Mouse (Mus musculus): Measurements from ENCODE around the gene Rps29.

Gene Rps29

DNA sequence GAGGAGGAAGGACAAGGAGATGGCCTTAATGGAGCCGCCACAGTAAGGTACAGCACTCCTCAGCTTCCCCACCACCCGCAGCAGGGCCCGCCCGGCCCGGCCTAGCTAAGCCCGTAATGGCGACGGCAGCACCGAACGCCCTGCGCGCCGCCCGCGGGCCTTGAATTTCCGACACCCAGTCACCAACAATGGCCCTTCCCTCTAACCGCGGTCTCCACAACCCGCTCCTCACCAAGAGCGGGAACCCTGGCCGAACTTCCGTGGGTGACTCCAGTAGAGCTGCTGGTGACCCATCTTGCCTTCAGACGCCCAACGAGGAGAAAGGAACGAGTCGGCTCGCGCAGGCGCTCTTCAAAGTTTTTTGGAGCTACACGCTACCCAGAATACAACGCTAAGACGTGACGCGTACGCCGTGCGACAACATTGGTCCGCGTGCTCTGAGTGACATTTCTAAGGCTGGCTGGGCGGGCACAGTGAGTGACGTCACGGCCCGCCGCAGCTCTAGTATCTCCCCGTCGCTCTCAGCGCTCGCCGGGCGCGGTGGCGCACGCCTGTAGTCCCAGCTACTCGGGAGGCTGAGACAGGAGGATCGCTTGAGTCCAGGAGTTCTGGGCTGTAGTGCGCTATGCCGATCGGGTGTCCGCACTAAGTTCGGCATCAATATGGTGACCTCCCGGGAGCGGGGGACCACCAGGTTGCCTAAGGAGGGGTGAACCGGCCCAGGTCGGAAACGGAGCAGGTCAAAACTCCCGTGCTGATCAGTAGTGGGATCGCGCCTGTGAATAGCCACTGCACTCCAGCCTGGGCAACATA, at the start of gene Rps29:
Rps29 (minus strand) TSS at position 422 of the 813 bp plus-strand sequence.
- DNase-seq (ENCODE audit: low spot score) = peak; percentile 100

DNA sequence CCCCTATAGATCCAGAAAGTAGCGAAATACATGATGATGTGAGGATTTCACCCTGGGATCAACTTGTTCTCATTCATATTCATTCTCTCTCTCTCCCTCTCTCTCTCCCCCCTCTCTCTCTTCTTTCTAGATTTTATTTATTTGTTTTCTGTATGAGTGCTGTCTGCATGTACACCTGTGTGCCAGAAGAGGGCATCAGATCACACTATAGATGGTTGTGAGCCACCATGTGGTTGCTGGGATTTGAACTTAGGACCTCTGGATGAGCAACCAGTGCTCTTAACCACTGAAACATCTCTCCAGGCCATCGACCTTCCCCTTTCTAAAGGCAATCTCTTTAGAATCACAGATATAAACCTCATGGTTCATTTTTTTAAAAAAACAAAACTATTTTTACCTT, 49.5 kb upstream of the Rps29 start:
- DNase-seq (ENCODE audit: low spot score) = no peak

DNA sequence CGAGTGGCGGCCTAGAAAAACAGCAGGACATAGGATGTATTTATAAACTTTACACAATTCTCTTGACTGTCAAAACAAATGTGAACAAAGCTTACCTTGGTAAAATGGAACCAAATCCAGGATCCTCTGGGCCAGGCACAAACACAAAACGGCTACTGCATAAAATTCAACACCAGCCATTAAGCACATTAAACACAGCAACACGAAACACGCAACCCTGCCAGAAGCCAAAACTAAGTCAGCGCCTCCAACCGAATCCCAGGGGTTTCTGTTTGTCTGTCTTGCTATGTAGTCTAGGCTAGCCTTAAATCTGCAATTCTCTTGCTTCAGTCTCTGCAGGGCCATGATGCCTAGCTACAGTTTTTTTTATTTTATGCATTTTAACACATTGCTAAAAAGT, 48.9 kb upstream of the Rps29 start:
- DNase-seq (ENCODE audit: low spot score) = no peak

DNA sequence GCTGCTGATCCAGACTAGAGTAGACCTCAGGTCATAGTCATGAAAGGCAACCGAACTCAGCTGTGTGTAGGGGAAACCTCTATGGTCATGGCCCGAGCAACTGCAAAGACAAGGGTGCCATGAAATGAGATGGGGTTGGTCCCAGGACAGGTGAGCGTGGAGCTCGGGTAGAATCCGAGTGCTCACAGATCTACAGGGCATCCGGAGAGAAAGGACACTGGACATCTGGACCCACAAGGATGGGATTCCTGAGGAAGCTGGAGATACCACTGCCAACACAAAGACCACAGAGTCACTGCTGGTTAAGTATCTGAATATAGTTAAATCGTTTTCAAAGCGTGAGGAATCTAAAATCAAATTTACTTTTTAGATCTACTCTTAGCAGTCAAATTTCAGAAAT, 48.4 kb upstream of the Rps29 start:
- DNase-seq (ENCODE audit: low spot score) = no peak

DNA sequence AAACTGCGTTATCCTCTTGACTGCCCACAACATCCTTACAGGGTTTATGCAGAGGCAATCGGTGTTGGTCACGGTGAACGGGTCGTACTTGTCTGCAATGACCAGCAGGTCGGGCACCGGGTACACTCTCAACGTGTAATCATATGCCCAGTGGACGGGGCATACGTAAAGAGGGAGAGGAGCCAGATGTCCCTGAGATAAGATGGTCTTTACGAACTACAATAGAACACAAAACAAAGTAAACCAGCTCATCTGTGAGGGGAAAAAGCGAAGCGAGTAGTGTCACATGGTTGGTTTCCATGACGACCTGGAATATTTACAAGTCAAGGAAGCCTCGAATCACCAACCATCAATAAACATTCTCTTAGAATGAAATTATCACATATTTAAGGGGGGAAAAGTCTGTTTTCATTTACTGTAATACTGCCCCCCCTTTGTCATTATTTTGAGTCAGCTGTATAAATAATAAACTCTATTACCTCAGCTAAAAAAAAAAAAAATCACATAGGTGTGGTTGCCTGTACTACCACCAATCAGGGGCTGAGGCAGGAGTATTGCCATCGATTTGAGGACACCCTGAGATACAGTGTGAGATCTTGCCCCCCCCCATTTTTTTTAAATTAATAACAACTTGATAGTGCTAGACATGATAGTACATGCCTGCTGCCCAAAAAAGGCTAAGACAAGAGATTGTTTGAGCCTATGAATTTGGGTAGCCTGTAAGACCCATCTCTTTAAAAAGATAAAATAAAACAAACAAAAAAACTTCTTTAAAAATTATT, 45.3 kb upstream of the Rps29 start, which contains the start of gene Gm49384:
Gm49384 (minus strand) TSS at position 216 of the 782 bp plus-strand sequence.
- DNase-seq (ENCODE audit: low spot score) = no peak

DNA sequence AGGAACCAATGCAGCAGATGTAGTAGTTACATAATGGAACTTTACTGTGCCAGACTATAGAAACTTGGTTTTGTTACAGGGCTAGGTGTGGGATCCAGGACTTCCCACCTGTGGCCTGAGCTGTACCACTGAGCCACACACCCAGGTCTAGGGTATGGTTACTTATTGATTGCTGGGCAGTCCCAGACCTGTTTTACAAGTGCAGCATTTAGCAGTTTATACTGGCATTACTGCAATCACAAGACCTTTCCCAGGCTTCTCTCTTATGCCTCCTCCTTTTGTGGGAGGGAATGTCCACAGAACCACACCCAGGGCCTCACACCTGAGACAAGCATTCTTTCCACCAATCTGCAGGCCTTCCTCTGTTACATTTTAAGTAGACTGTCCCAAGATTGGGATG, 40.0 kb upstream of the Rps29 start:
- no peak for DNase-seq (ENCODE audit: low spot score)

DNA sequence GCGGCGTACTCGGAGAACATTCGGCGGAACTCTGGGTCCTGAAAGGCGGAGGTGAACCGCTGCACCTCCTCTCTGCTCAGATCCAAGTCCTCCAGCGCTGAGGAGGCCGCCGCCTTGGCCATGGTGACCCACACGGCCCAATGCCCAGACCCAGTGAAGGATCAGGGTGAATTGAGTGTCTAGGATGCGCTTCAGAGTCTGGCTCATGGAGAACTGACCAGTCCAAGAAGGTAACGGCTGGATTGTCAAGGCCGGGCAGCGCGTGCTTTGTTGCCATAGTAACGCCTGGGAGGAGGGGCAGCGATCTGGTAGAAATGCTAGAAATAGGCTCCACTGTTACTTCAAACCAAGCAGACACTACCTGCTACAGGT, 39.2 kb upstream of the Rps29 start, which contains the start of gene Dnaaf2:
Dnaaf2 (minus strand) TSS at position 266 of the 372 bp plus-strand sequence.
- peak; percentile 82 for DNase-seq (ENCODE audit: low spot score)

DNA sequence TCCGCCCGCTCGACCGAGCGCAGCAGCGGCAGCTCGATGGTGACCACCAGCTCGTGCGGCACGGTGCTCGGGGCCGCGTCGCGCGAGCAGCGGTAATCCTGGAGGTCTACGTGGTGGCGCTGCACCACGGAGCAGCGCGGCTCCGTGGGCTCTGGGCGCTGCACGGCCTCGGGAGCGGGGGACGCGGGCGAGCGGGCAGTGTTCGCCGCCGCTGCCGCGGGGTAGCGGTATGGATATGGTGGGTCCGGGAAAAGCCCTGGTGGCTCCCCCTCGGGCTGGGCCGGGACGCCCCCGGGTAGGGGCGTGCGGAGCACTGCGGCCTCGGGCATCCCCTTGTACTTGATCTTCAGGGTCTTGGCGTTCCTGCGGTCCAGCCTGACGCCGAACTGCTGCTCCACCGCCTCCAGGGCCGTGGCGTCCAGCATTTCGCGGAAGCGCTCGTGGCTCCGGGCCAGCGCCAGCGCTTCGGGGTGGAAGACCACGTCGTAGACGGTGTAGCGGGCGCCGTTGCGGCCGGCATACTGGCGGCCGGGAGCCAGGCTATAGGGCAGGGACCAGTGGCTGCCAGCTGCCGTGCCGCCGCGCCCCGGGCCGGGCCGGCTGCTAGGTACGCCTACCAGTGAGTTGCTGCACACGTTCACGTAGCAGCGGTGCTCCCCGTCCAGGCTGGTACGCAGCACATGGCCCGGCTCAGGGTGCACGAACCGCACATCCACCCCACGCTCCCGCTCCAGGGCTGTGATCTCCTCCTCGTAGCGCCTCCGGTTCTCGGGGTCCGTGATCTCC, 38.6 kb upstream of the Rps29 start:
- DNase-seq (ENCODE audit: low spot score) = peak; percentile 53

DNA sequence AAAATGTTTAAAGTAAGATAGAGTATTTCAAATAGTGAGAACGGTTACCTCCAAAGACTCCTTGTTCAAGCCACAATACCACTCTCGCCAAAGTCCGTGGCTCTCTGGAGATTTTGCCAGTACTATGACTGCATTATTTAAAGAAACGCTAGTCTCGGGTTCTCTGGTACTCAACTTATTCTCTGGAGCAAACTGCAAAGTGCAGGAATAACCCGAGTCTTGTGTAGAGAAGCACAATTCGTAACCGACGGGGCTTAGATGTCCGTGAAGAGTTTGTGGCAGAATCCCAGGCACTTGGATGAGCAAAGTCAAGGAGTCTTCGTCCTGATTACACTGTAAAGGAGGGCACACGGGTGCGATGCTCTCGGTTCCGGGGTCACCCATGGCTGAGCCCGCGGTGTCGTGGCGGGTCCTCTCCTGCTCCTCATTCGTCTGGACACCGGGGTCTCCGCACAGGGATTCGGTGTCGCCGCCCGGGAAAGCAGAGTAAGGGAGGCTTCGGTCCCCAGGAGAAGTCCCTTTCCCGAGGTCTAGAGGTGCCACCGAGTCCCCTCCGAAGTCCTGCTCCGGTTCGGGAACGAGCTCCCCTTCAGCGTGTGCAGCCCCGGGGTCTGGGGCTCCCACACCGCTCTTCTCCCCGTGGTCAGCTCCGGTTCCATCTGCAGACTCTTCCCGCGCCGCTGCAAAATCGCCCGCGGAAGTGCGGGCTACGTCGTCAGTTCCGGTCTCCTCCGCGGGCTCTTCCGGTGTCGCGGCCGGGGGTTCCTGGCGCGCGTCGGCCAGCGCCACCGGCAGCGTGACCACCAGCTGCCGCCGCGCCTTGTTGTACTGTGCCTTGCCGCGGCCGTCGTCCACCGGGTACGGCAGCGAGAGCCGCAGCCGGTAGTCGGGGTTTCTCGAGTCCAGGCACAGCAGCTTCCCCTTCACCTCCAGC, 37.7 kb upstream of the Rps29 start, which contains the start of gene Gm49383:
Gm49383 (minus strand) TSS at position 661 of the 934 bp plus-strand sequence.
- peak; percentile 88 for DNase-seq (ENCODE audit: low spot score)

DNA sequence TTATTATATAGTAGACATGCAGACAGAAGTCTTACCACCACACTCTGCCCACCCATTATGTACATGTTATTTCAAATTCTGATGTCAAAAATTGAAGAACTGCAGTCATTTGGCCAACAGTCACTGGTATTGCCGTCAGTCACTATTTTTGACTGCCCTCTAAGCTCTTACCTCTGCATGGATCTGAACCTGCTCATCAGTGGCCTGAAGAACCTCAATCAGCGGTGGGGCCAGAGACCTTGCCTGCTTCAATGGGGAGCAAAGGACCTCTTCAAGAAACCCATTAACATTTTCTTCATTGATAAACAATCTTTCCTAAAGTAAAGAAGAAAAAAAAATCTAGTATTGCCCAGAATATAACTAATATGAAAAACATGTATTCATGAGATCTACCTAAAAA, 33.7 kb upstream of the Rps29 start:
- DNase-seq (ENCODE audit: low spot score) = no peak

DNA sequence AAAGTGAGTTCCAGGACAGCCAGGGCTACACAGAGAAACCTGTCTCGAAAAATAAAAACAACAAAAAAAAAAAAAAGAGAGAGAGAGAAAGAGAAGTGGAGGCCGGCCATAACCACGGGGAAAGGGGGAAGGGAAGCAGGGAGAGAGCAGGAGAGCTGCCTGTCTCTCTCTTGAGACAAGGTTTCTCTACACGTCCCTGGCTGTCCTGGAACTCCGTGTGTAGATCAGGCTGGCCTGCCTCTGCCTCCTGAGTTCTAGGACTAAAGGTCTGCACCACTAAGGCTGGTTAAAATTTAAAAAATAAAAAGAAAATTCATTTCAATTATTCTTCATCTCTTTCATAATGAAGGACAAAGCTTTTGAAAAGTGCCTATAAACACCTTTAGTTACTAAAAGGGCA, 32.4 kb upstream of the Rps29 start:
- DNase-seq (ENCODE audit: low spot score) = no peak

DNA sequence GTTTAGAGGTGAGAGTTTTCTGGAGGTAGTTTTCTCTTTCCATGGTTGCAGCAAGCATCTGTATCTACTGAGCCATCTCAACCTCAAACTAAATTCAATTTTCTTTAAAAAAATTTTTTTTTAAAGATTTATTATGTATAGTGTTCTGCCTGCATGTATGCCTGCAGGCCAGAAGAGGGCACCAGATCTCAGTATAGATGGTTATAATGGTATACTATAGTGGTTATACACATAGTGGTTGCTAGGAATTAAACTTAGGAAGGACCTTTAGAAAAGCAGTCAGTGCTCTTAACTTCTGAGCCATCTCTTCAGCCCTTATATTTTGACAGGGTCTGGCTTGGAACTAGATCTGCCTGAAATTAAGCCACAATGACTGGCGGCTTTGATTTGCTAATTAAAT, 31.5 kb upstream of the Rps29 start:
- DNase-seq (ENCODE audit: low spot score) = no peak

DNA sequence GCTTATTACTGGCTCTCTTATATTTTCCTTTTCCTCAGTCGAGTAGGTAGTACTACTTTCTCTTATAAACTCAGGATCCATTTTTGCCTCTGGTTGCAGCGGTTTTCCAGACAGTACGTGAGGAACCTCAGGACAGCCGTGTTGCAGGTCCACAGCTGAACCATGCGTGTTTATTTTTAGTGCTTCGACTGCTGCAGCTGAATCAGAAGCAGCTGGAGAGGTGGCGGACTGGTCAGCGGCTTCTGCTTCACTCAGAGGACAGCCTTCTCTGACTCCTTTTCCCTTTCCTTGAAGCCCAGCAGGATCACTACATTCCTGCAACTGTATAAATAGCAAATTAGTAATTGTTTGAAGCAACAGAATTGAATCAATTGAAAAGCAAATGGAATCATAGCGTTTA, 31.1 kb upstream of the Rps29 start:
- no peak for DNase-seq (ENCODE audit: low spot score)

DNA sequence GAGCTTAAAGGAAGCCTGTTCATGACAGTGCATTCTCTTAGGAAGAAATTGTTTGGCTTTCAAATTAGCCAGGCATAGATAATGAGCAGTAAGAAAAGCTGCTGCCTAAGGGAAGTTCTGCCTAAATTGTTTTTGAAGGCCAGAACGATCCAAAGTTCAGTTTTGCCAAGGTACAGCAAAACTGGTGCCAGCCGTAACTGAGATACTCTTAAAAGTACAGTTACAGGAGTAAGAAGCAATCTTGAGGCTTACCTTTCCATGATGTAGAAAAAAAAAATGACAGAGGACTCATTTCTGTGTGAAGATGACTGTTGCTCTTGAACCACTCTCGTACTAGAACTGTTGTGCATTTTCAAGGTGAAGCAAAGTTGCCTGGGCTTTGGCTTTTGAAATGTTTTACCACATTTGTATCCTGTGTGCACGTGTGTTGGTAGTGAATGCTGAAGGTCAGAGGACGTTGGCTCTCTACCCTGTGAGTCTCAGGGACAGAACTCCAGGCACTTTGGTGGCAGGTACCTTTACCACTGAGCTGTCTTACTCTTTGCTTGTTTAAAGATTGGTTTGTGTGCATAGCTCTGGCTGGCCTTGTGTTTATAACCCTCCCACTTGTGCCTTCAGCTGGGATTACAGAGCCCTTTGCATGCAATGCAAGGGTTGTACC, 28.0 kb upstream of the Rps29 start:
- DNase-seq (ENCODE audit: low spot score) = no peak

DNA sequence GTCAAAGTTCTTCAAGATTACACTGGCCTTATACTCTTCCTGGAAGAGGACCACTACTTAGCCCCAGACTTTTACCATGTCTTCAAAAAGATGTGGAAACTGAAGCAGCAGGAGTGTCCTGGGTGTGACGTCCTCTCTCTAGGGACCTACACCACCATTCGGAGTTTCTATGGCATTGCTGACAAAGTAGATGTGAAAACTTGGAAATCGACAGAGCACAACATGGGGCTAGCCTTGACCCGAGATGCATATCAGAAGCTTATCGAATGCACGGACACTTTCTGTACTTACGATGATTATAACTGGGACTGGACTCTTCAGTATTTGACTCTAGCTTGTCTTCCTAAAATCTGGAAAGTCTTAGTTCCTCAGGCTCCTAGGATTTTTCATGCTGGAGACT, 26.4 kb upstream of the Rps29 start:
- DNase-seq (ENCODE audit: low spot score) = peak; percentile 14

DNA sequence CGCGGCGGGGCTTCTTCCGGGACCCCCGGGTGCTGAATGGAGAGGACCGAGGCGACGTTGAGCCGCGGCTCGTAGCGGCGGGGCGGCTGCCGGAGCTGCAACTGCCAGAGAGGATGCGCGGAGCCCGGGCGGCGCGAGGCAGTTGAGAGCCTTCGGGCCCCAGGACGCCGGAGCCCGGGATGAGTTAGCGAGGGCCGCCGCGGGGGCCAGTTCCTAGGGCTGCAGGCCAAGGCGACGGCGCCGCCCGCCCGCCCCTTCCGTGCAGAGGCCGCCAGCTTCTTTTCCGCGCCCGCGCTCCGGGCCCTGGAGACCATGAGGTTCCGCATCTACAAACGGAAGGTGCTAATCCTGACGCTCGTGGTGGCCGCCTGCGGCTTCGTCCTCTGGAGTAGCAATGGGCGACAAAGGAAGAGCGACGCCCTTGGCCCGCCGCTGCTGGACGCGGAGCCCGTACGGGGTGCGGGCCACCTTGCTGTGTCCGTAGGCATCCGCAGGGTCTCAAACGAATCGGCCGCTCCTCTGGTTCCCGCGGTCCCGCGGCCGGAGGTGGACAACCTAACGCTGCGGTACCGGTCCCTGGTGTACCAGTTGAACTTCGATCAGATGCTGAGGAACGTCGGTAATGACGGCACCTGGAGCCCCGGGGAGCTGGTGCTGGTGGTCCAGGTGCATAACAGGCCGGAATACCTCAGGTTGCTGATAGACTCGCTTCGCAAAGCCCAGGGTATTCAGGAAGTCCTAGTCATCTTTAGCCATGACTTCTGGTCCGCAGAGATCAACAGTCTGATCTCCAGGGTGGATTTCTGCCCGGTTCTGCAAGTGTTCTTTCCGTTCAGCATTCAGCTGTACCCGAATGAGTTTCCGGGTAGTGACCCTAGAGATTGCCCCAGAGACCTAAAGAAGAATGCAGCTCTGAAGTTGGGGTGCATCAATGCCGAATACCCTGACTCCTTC, 25.6 kb upstream of the Rps29 start:
- DNase-seq (ENCODE audit: low spot score) = peak; percentile 54

DNA sequence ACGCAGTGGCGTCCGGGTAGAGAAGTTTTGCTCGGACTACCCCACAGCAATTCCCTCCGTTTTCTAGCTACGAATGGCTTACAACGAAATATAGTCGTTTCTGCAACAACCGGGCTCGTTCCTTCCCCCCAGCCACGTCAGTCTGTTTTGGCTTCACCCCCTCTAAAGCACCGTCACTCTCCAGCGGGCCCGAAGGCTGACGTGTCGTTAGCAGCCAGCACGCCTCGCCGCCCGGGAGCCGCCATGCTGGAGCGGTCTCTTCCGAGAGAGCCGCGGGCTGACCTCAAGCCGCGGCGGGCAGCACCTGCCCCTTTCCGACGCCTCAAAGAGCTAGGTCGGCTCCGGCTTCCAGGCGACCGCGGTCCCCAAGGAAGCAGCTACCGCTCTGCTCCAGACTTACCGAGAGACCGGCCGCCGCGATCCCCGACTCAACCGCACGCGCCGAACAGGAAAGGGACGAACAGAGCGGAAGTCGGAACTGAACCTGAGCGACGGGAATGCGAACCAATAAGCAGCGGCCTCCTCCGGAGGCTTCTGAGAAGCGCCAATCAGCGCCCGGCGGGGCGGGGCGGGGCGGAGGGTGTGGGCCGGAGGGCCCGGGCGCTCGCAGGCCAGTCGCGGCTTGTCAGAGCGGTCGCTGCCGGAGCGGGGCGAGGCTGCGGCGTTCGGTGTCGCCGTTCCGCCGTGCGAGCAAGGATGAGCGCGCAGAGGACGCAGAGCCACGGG, 24.8 kb upstream of the Rps29 start, which contains the start of the genes Rpl36al and Mgat2:
Rpl36al (minus strand) TSS at position 501 of the 726 bp plus-strand sequence.
Mgat2 (plus strand) TSS at position 575 of the 726 bp plus-strand sequence.
- peak; percentile 100 for DNase-seq (ENCODE audit: low spot score)

DNA sequence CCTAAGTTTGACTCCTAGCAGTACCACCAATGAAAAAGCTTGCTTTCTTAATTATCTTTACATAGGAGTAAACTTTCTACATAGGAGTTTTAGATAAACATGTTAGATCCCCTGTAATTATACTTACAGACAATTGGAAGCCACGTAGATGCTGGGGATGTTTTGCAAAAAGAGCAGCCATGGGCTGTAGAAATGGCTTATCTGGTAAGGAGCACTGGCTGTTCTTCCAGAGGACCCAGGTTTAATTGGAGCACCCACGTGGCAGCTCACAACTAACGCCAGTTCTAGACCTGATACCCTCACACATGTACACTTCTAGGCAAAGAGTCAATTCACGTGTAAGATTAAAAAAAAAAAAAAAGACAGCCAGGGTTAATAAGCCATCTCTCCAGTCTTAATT, 22.8 kb upstream of the Rps29 start:
- DNase-seq (ENCODE audit: low spot score) = no peak

DNA sequence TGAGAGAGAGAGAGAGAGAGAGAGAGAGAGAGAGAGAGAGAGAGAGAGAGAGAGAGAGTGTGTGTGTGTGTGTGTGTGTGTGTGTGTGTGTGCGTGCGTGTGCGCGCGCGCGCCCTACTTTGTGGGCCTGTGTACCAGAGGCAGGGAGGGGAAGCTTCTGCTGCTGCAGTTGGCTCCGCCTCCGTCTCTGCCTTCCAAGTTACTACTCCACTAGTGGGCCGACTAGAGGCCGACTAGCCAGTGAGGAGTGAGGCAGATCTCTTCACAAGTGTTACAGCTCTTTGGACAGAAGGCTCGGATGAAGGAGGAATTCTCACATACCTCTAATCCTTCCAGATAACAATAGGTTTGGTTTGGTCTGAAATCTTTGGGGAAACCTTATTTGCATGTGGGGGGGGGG, 20.4 kb upstream of the Rps29 start:
- DNase-seq (ENCODE audit: low spot score) = no peak
